Mouse (Mus musculus) adrenal gland, adult (tissue): Measurements from ENCODE around the gene Ankrd13b.

Experiments
- DNase-seq, 2 experiments: peaks; one replicate each; pipeline ENCODE4 v3.0.0; 2022 to 2023; ENCODE audit warnings: low spot score in 1 of 2; ENCODE audit not compliant: inconsistent age in 2 of 2

Gene Ankrd13b

GRCm38 (mm10) chr11:77492911-77493332 is 3.4 kb upstream of the Ankrd13b start:
- peak; percentile 96 to 97 for DNase-seq

GRCm38 (mm10) chr11:77492311-77492871 is 2.9 kb upstream of the Ankrd13b start:
- peak in 1 of 2 experiments; percentile 49 for DNase-seq

GRCm38 (mm10) chr11:77491502-77492291 is 2.2 kb upstream of the Ankrd13b start:
- peak; percentile 75 to 91 for DNase-seq

- DNase-seq: peak; percentile 89 to 95
Measured at GRCm38 (mm10) chr11:77491123-77491501, 1.6 kb upstream of the Ankrd13b start.

GRCm38 (mm10) chr11:77490451-77490850 is 973 bp upstream of the Ankrd13b start:
- DNase-seq: peak in 1 of 2 experiments; percentile 48

GRCm38 (mm10) chr11:77488771-77489581 is 502 bp downstream of the Ankrd13b start:
- DNase-seq: peak; percentile 45 to 74

- DNase-seq: peak in 1 of 2 experiments; percentile 54
Measured at GRCm38 (mm10) chr11:77486798-77487197, 2.7 kb downstream of the Ankrd13b start.

GRCm38 (mm10) chr11:77485229-77485628 is 4.2 kb downstream of the Ankrd13b start:
- no peak for DNase-seq

- peak in 1 of 2 experiments; percentile 24 for DNase-seq
Measured at GRCm38 (mm10) chr11:77483510-77484255, 5.8 kb downstream of the Ankrd13b start.

GRCm38 (mm10) chr11:77483043-77483442 is 6.4 kb downstream of the Ankrd13b start:
- peak in 1 of 2 experiments; percentile 18 for DNase-seq

GRCm38 (mm10) chr11:77476895-77477294 is 12.6 kb downstream of the Ankrd13b start:
- no peak for DNase-seq

- no peak for DNase-seq
Measured at GRCm38 (mm10) chr11:77476216-77476615, 13.3 kb downstream of the Ankrd13b start.

GRCm38 (mm10) chr11:77472775-77473174 is 16.7 kb downstream of the Ankrd13b start:
- no peak for DNase-seq

GRCm38 (mm10) chr11:77471407-77471806 is 18.1 kb downstream of the Ankrd13b start:
- no peak for DNase-seq

- no peak for DNase-seq
Measured at GRCm38 (mm10) chr11:77468397-77468796, 21.1 kb downstream of the Ankrd13b start.

- peak; percentile 84 to 92 for DNase-seq
Measured at GRCm38 (mm10) chr11:77467784-77468183, 21.7 kb downstream of the Ankrd13b start.

- peak; percentile 74 to 89 for DNase-seq
Measured at GRCm38 (mm10) chr11:77467157-77467556, 22.3 kb downstream of the Ankrd13b start.

GRCm38 (mm10) chr11:77466544-77466943 is 22.9 kb downstream of the Ankrd13b start:
- DNase-seq: no peak

GRCm38 (mm10) chr11:77465111-77465510 is 24.4 kb downstream of the Ankrd13b start:
- DNase-seq: no peak

- DNase-seq: peak; percentile 80 to 86
Measured at GRCm38 (mm10) chr11:77464684-77465083, 24.8 kb downstream of the Ankrd13b start.

- DNase-seq: no peak
Measured at GRCm38 (mm10) chr11:77463786-77464185, 25.7 kb downstream of the Ankrd13b start.
